Mouse (Mus musculus) erythroblast, embryonic 14.5 days (primary cell): ENCODE results near the gene Ddb2.

Experiments used
- GATA1 ChIP-seq: IDR thresholded peaks from 2 replicates; pipeline ENCODE4 v1.6.1; 2012; ENCODE audit warnings: low read length, inconsistent platforms, mixed read lengths
- TAL1 ChIP-seq: IDR thresholded peaks from 3 replicates; pipeline ENCODE4 v1.6.1; 2012; ENCODE audit warnings: low read length, inconsistent platforms, mixed read lengths

DNA sequence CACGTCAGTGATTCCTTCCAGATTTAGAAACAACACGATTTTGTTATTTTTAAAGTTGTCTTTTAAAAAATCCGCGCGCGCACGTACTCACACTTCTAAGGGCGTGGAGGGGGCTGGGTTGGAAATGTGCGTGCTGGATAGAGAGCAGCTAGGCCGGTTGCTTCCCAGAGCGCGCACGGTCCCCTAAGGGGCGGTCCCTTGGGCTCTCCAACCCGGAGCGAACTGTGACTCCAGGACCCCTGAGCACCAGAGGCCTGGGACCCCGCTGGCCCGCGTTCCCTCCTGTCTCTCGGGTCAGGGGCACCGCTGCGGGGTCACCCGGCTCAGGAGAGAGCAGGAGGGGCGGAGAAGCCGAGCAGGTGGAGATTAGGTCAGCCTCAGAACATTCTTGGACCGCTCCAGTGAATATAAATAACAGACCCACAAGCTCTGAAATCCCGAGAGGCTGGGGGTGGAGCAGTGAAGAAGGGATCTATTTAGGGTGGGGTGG, 18.9 kb upstream of the Ddb2 start, which contains the start of gene Pacsin3:
- TF ChIP-seq TAL1 = no peak
- no peak for TF ChIP-seq GATA1
